Mouse (Mus musculus): ENCODE data around the gene Pacs1.

DNA sequence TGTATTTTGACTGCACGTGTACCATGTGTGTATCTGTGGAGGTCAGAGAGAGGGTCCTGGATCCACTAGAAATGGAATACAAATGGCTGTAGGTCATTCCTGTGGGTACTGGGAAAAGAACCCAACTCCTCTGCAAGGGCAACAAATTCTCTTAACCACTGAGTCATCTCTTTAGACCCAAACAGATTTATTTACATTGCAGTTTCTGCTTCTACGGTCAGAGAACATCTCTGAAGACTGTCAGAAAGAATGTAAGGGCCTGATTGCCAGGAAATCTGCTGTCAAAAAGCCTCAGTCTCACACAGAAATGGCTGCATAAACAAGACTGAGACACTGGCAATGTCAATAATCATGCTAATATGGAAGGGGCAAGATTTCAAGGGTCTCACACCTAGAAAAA lies 51.0 kb downstream of the Pacs1 start:
- TF ChIP-seq CTCF (IDR thresholded peaks at IDR 0.05; ENCODE audit: insufficient read depth, low read length): no peak
- no peak for TF ChIP-seq POLR2A (IDR thresholded peaks at IDR 0.05; ENCODE audit: borderline replicate concordance, extremely low read depth, low read depth, low read length)
